Mouse (Mus musculus) gastrocnemius, postnatal 4 days (tissue): ENCODE data around the gene Ank2. TPM values are rescaled to one million over a fixed set of nuclear protein-coding genes. Genes with fewer than 3 reads are reported as not detected.

ENCODE experiments used
- DNase-seq, 2 experiments: peaks; one replicate each; pipeline ENCODE4 v3.0.0; 2021 to 2022; ENCODE audit warnings: low spot score in 2 of 2, mixed read lengths in 2 of 2
- total RNA-seq, 2 experiments: library from RNA; stranded (reverse); gene quantifications; 2 replicates each; pipeline ENCODE4 v1.2.3; 2021

Gene Ank2
- total RNA-seq, 2 experiments from 2014 or later, result 231 to 258 TPM

GRCm38 (mm10) chr3:127188789-127189128 is 310.4 kb downstream of the Ank2 start:
- no peak for DNase-seq

- no peak for DNase-seq
Observed at GRCm38 (mm10) chr3:127188086-127188788, 310.9 kb downstream of the Ank2 start.

- no peak for DNase-seq
Observed at GRCm38 (mm10) chr3:127187081-127187480, 312.1 kb downstream of the Ank2 start.

DNA sequence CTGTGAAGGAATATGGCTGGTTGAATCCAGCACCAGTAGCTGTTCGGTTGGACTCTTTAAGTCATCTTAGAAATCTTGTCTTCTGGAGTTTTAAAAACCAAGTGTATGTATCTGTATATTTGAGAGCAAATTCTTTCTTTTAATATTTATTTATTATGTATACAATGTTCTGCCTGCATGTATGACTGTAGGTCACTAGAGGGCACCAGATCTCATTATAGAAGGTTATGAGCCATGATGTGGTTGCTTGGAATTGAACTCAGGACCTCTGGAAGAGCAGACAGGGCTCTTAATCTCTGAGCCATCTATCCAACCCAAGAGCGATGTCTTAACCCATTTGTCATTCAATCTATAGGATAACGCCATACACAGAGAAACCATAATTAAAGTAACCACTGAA is 312.9 kb downstream of the Ank2 start:
- no peak for DNase-seq

DNA sequence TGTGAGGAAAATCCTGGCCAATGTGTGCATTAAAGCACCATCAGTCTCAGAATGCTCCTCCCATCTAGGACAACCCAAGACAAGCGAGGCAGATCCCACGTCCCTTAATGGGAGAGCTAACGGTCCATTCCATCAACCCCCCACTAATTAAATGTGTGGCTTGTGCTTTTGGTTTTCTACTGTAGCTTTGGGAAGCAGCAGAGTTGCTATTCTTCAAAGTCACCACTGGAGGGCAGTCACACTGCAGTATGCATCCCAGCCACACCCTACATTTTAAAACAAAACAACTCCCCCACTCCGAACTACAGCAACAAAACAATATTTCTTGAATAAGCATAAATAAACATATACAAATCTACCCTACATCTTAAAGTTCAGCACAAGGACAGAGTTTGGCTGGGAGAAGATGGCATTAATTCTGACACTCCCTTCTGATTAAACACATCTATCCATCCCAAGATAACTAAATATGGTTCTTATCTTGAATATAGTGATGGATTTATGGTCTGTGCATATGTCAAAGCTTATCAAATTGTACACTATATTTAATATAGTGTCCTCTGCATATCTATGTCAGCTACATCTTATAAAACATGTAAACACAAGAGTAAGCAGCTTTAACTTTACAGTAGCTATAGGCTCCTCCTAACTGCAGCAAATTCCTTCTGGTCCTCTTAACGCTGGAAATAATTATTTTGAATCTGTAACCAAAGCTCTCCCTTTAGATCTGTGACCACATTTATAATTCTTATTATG is 315.0 kb downstream of the Ank2 start:
- DNase-seq, result no peak

- DNase-seq, result no peak
Observed at GRCm38 (mm10) chr3:127172697-127173096, 326.5 kb downstream of the Ank2 start.

- no peak for DNase-seq
Observed at GRCm38 (mm10) chr3:127170246-127170645, 328.9 kb downstream of the Ank2 start.

DNA sequence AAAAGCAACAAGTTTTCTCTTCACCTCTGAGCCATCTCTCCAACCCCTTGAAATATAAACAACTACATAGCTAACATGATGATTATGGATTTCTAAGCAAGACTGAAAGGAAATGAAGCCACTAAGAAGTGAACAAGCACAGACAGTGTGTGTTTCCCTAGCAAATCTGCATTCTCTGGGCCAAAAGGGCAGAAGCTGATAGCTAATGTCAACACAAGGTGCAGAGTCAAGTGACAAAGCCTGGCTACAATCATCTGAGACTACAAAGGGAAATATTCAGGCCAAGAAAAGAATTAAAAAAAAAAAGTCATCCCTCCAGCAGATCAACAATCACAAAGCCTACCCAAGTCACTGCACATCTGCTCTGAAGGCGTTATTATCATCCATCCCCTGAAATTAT is 330.0 kb downstream of the Ank2 start:
- no peak for DNase-seq

DNA sequence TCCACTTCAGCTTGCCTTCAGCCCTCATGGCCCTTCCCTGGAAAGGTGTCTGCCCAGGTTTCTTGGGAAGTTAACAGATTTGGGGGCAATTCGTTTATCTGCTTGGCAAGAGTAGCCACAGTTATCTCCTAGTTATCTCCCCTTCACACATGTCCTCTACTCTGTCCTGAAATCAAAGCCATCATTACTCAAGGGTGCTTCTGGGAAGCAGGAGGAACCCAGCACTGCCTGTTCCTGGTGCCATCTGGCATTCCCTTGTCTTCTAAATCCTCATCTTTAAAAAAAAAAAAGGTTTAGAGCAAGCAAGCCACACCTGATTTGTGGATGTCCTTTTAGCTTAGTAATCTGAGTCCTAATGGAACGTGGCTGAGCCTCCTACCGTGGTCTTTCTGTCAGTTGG is 335.4 kb downstream of the Ank2 start:
- no peak for DNase-seq

- peak; percentile 29 to 58 for DNase-seq
Observed at GRCm38 (mm10) chr3:127161998-127162712, 337.0 kb downstream of the Ank2 start.

- DNase-seq, result no peak
Observed at GRCm38 (mm10) chr3:127161085-127161837, 337.9 kb downstream of the Ank2 start.

GRCm38 (mm10) chr3:127157706-127158105 is 341.4 kb downstream of the Ank2 start:
- DNase-seq, result no peak

DNA sequence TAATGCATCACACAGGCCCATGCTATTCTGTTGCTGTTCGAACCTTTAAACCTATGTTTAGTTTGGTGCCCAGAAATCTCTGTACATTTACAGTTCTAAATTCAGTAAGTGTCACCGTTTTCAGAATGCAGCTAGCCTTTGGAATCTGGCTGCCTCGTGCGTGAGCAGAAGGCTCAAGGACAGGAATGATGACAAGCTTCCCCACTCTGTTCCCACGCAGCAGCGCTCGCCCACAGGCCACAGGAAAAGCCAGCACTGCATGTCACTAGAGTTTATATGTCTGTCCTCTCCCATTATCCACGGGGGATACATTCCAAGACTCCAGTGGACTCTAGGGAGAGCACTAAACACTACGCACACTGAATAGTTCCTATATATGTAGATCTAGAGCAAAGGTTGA is 343.1 kb downstream of the Ank2 start:
- no peak for DNase-seq

DNA sequence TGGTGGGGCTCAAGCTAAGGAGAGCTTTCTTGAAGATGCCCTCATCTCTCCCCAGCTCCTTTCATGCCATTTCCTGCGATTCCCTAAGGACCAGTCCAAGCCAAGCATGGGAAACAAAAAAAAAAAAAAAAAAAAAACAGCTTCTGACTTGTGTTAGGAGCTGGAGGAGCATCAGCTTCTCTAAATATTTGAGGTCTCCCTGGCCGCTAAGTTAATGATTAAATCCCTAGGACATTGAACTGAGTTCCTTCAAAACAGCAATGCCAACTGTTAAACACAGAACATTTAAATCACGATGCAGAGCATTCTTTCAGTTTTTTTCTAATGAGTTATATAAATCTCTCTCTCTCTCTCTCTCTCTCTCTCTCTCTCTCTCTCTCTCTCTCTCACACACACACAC is 345.3 kb downstream of the Ank2 start:
- no peak for DNase-seq

- DNase-seq, result no peak
Observed at GRCm38 (mm10) chr3:127153443-127153842, 345.7 kb downstream of the Ank2 start.

DNA sequence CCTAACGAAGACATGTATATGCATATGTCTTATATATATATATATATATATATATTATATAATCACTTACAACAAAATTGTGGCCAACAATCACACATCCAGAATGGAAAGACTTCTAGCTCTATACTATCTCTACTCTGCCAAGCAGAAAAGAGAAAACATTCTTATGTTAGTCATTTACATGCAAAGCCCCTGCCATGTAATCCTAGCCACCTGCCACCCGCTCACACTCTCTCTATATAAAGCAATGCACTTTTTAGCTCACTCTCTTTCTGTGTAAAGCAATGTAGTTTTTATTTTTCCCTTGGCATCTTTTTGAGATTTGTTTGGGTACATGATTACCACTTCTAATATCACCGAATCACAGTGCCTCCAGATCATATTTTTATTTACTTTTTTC is 350.5 kb downstream of the Ank2 start:
- no peak for DNase-seq

GRCm38 (mm10) chr3:127140590-127140989 is 358.6 kb downstream of the Ank2 start:
- DNase-seq, result no peak

GRCm38 (mm10) chr3:127139638-127140037 is 359.5 kb downstream of the Ank2 start:
- no peak for DNase-seq

- DNase-seq, result no peak
Observed at GRCm38 (mm10) chr3:127137508-127137907, 361.6 kb downstream of the Ank2 start.

DNA sequence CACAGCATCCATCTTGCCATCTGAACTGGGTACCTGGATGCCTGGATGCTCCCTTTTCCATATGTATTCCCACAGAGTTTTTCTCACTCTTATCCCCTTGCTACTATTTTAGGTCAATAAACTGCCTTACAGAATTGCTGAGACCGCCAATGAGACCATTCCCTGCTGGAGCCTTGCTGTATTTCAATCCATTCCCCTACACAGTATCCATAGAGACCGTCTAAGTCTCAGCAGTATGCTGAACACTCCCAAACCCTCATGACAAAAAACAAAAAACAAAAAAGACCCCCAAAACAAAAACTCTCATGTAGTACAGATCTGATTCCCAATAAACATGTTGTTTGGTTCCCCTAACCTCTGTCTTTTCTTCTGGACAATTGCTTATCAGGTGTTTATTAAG is 365.1 kb downstream of the Ank2 start:
- no peak for DNase-seq

- no peak for DNase-seq
Observed at GRCm38 (mm10) chr3:127131048-127131447, 368.1 kb downstream of the Ank2 start.
